Mouse (Mus musculus) ES-E14 (cell line): ENCODE data around the gene Tbc1d9.

ENCODE experiments used
- HCFC1 ChIP-seq: IDR thresholded peaks from 2 replicates; pipeline ENCODE4 v1.6.1; 2012; ENCODE audit warnings: low read length, inconsistent platforms, borderline replicate concordance; ENCODE audit not compliant: insufficient read depth
- MAFK ChIP-seq: IDR thresholded peaks from 2 replicates; pipeline ENCODE4 v1.6.1; 2014; ENCODE audit warnings: mild to moderate bottlenecking, low read depth, low read length, inconsistent platforms; ENCODE audit not compliant: insufficient read depth
- ZC3H11A ChIP-seq: IDR thresholded peaks from 2 replicates; pipeline ENCODE4 v1.6.1; 2012; ENCODE audit warnings: low read depth, mild to moderate bottlenecking, inconsistent platforms, low read length, borderline replicate concordance
- ZNF384 ChIP-seq: IDR thresholded peaks from 2 replicates; pipeline ENCODE4 v1.6.1; 2012; ENCODE audit warnings: low read depth, low read length, inconsistent platforms

GRCm38 (mm10) chr8:83252791-83253190, 87.6 kb downstream of the Tbc1d9 start:
- TF ChIP-seq ZC3H11A (no peak), MAFK (no peak), ZNF384 (no peak), HCFC1 (no peak)
